Mouse (Mus musculus) kidney, postnatal 0 days (tissue): ENCODE measurements at regions not wholly inside any gene's neighbourhood (a gene's known extent, or its start where the extent isn't known, plus 50 kb on each side); places are given as distances from the start of the nearest gene placed in this dataset.

Experiments
- ATAC-seq: fragments of 200-750 bp; cut with Nextera tagmentation; replicated peaks from 2 replicates; pipeline ENCODE4 v1.8.0; 2017; ENCODE audit warnings: low read depth, moderate number of reproducible peaks, moderate TSS enrichment, moderate library complexity; ENCODE audit not compliant: low FRiP score
- DNase-seq: peaks from one replicate; pipeline ENCODE4 v3.0.0-alpha.2; 2016; ENCODE audit warnings: low spot score
- H3K27ac ChIP-seq: fragments of 300-500 bp; sonication (generic); 2 replicates; pipeline ENCODE4 v1.5.1; 2014; ENCODE audit warnings: mild to moderate bottlenecking
- H3K27me3 ChIP-seq: fragments of 300-500 bp; sonication (generic); 2 replicates; pipeline ENCODE4 v1.6.1; 2014; ENCODE audit warnings: low read length, mixed read lengths; ENCODE audit not compliant: insufficient read depth
- H3K36me3 ChIP-seq: fragments of 300-500 bp; sonication (generic); 2 replicates; pipeline ENCODE4 v1.6.1; 2014; ENCODE audit warnings: low read length, mixed read lengths; ENCODE audit not compliant: insufficient read depth
- H3K4me1 ChIP-seq: fragments of 300-500 bp; sonication (generic); replicated peaks from 2 replicates; pipeline ENCODE4 v1.6.1; 2014; ENCODE audit warnings: antibody characterized with exemption, low read length, mixed read lengths; ENCODE audit not compliant: insufficient read depth
- H3K4me2 ChIP-seq: fragments of 300-500 bp; sonication (generic); 2 replicates; pipeline ENCODE4 v1.6.1; 2014; ENCODE audit warnings: mild to moderate bottlenecking, low read length, moderate library complexity, mixed read lengths
- H3K4me3 ChIP-seq: fragments of 300-500 bp; sonication (generic); replicated peaks from 2 replicates; pipeline ENCODE4 v1.5.1; 2014; ENCODE audit warnings: low read depth, low read length
- H3K9ac ChIP-seq: fragments of 300-500 bp; sonication (generic); 2 replicates; pipeline ENCODE4 v1.6.1; 2014; ENCODE audit warnings: low read depth, low read length
- H3K9me3 ChIP-seq: fragments of 300-500 bp; sonication (generic); replicated peaks from 2 replicates; pipeline ENCODE4 v1.6.1; 2016; ENCODE audit warnings: low read length, inconsistent platforms, mixed read lengths
- CTCF ChIP-seq: IDR thresholded peaks from 2 replicates; pipeline ENCODE4 v1.5.1; 2016; ENCODE audit warnings: antibody characterized with exemption, low read depth, mild to moderate bottlenecking, moderate library complexity
- WGBS: fragments of 180-500 bp; shearing (Covaris S2); extraction: QIAGEN DNeasy Blood & Tissue Kit; methylation state at CpG from one replicate; pipeline ENCODE4 v1.1.7; 2014; 5-methylcytosine and 5-hydroxymethylcytosine counted together

DNA sequence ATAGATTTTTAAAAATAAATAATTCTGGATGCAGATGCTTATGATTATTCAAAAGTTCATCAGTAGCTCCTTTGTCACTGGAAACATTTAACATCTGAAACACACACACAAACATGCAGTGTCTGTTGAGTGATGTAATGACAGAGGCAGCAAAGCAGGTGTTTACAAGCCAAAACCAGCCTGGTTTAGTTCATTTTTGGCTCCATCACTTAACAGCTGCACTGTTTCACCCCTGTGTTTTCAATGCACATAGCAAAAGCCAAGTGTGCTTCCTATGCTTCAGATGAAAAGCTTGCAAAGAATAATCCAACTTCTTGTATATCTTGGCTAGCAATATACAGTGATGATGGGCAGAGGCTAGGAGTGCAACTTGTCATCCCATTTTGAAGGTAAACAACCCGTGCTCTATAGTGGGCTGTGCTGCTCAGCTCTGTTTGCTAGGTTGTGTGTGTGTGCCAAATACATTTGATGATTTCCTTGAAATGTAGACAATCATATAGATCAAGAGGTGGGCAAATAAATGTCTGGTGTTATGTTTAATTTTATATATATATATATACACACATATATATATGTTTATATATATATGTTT, 345.9 kb upstream of the Gm9747 start:
- Histone ChIP-seq H3K4me1 (no peaks in the 10 kb centered on the region), H3K9me3 (no peaks in the 10 kb centered on the region), H3K36me3 (no peaks in the 10 kb centered on the region), H3K4me2 (no peak overlapping the region), H3K27me3 (no peaks in the 10 kb centered on the region), H3K4me3 (no peak overlapping the region), H3K9ac (no peak overlapping the region), H3K27ac (no peak overlapping the region)
- no peak for ATAC-seq
- no peak for DNase-seq
- no peak for TF ChIP-seq CTCF
- 56% methylated on average over 1 of the region's 1 CpGs for WGBS

DNA sequence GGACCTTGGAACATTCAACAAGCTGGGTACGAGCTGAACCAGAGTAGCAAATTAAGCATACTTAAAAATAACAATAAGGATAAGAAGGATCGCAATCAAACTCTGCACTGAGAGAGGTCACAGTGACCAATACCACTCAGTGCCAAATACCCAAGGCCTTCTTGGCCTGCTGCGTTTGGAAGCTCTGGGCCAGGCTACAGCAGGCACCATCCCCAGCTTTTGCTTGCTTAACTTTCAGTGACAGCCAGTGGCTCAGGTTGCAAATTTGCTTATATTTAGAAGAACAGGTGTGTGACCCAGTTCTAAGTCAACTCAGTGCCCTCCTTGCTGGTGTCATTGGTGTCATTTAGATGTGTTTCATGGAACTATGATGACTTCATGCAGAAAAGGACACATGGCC, 335.7 kb upstream of the Gm9747 start:
- H3K4me3 ChIP-seq: no peak overlapping the region
- TF ChIP-seq CTCF: no peak
- H3K36me3 ChIP-seq: no peaks in the 10 kb centered on the region
- ATAC-seq: no peak
- H3K27ac ChIP-seq: no peak overlapping the region
- no peak for DNase-seq
- no peak overlapping the region for H3K4me2 ChIP-seq
- WGBS: 79% methylated on average over 3 of the region's 3 CpGs
- H3K9ac ChIP-seq: no peak overlapping the region
- no peaks in the 10 kb centered on the region for H3K4me1 ChIP-seq
- H3K27me3 ChIP-seq: no peaks in the 10 kb centered on the region
- H3K9me3 ChIP-seq: no peaks in the 10 kb centered on the region

GRCm38 (mm10) chr1:81900843-81901242, 332.1 kb upstream of the Gm9747 start:
- WGBS: 76% methylated on average over 7 of the region's 7 CpGs
- H3K27ac ChIP-seq: no peak overlapping the region
- no peak for TF ChIP-seq CTCF
- no peak overlapping the region for H3K9ac ChIP-seq
- no peaks in the 10 kb centered on the region for H3K4me1 ChIP-seq
- no peak overlapping the region for H3K4me2 ChIP-seq
- no peaks in the 10 kb centered on the region for H3K36me3 ChIP-seq
- H3K27me3 ChIP-seq: no peaks in the 10 kb centered on the region
- no peak for ATAC-seq
- H3K9me3 ChIP-seq: no peaks in the 10 kb centered on the region
- DNase-seq: no peak
- H3K4me3 ChIP-seq: no peak overlapping the region

- H3K27ac ChIP-seq: 0 out of 2 replicates have a peak overlapping the region, but pooled peaks have one; percentile 42
- H3K36me3 ChIP-seq: no peaks in the 10 kb centered on the region
- DNase-seq (peak; percentile 80), ATAC-seq (no peak; the same call in 1 of the 2 replicates)
- H3K4me1 ChIP-seq: no peaks in the 10 kb centered on the region
- TF ChIP-seq CTCF: no peak
- no peak overlapping the region for H3K4me3 ChIP-seq
- H3K9me3 ChIP-seq: no peaks in the 10 kb centered on the region
- no peak overlapping the region for H3K9ac ChIP-seq
- 8% methylated on average over 3 of the region's 3 CpGs for WGBS
- no peaks in the 10 kb centered on the region for H3K27me3 ChIP-seq
- H3K4me2 ChIP-seq: no peak overlapping the region
These were observed 328.9 kb upstream of the Gm9747 start for GRCm38 (mm10) chr1:81904056-81904455.

DNA sequence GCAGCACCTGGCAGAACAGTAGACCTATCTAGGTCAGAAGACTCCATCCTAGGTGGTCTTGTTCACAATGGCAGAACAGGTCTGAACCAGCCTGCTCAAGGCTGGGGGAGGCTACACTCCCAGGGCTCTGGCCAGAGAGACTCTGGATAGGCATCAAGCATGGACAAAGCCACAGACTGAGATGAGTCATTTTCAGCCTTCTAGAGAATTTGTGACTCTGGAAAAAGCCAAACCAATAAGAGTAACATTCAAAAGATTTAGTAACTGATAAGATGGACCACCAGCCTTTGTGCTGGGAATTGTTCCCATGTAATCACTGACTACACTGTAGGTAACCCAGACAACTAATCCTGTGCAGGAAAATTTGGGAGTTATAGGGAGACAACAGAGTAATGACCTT, 320.3 kb upstream of the Gm9747 start:
- no peak for TF ChIP-seq CTCF
- Histone ChIP-seq H3K9ac (no peak overlapping the region), H3K4me1 (no peaks in the 10 kb centered on the region), H3K4me2 (no peak overlapping the region), H3K4me3 (no peak overlapping the region), H3K9me3 (no peaks in the 10 kb centered on the region), H3K36me3 (no peaks in the 10 kb centered on the region), H3K27ac (no peak overlapping the region), H3K27me3 (no peaks in the 10 kb centered on the region)
- DNase-seq (no peak), ATAC-seq (no peak)

DNA sequence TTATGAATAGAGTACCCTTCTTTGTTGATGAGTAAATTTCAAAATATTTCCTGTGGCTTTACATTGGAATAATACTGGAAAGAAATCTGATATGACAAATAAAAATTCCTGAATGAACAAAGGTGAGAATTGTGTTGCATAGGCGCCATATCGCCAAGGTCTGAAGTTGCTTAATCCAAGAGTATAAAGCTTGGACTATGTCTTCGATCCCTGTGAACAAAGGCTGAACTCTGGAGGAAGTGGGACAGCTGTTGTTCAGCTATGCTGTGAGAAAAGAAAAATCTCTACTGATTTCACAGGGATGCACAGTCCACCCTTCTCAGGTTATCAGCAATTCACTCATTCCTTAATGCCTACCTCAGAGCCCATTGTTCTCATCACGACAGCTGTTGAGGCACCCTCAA, 319.3 kb upstream of the Gm9747 start:
- Histone ChIP-seq H3K4me2 (no peak overlapping the region), H3K4me1 (no peaks in the 10 kb centered on the region), H3K27ac (no peak overlapping the region), H3K9me3 (no peaks in the 10 kb centered on the region), H3K36me3 (no peaks in the 10 kb centered on the region), H3K27me3 (no peaks in the 10 kb centered on the region), H3K4me3 (no peak overlapping the region), H3K9ac (no peak overlapping the region)
- DNase-seq (peak; percentile 18), ATAC-seq (no peak)
- TF ChIP-seq CTCF: no peak
- WGBS: 80% methylated on average over 4 of the region's 4 CpGs

DNA sequence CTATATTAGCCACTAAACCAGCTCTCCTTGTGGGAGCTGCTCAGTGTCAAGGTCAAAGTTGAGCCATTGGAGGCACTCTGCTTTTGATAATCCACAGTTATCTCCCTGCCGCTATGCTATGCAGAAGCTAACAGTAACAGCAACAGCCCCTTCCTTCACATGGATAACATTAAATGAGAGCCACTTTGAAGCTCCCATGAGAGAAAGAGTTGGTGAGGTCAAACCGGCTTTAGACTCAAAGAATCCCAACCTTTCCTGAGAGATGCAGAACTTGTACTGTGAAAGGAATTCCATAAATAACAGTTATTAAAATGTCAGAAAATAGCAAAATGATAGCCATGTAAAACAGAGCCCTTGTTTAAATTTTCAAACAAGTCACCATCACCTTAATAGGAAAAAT, 316.1 kb upstream of the Gm9747 start:
- peak; percentile 36 for DNase-seq
- no peaks in the 10 kb centered on the region for H3K4me1 ChIP-seq
- H3K4me3 ChIP-seq: no peak overlapping the region
- H3K27me3 ChIP-seq: no peaks in the 10 kb centered on the region
- no peak overlapping the region for H3K4me2 ChIP-seq
- H3K27ac ChIP-seq: no peak overlapping the region
- ATAC-seq: no peak
- no peak for TF ChIP-seq CTCF
- no peak overlapping the region for H3K9ac ChIP-seq
- H3K9me3 ChIP-seq: no peaks in the 10 kb centered on the region
- H3K36me3 ChIP-seq: no peaks in the 10 kb centered on the region
- WGBS: 34% methylated on average over 2 of the region's 2 CpGs
